In genomic region chr3:149329615-149330014, GRCm38 (mm10) we compare ENCODE assay signal across 12 mouse cellular contexts.
"Had no signal": no experiment of that assay in that cellular context is flagged by ENCODE, and none has a peak within 500 bp of the region (broad histone marks: within the 10 kb centered on the region; RNA-seq: fewer than 3 reads in every experiment).

No protein-coding gene starts in this region.

- H3K4me1 ChIP-seq: limb, embryonic 15.5 days had no signal

- H3K4me2 ChIP-seq: limb, embryonic 15.5 days; liver, embryonic 12.5 days; lung, embryonic 14.5 days; midbrain, embryonic 15.5 days; neural tube, embryonic 12.5 days had no signal

- H3K9ac ChIP-seq: limb, embryonic 15.5 days; liver, embryonic 12.5 days; lung, embryonic 14.5 days; midbrain, embryonic 15.5 days; neural tube, embryonic 12.5 days had no signal

- H3K9me3 ChIP-seq: limb, embryonic 15.5 days; liver, embryonic 12.5 days; midbrain, embryonic 15.5 days; neural tube, embryonic 12.5 days had no signal

- H3K36me3 ChIP-seq: limb, embryonic 15.5 days; liver, embryonic 12.5 days; midbrain, embryonic 15.5 days; neural tube, embryonic 12.5 days had no signal

- H3K4me3 ChIP-seq: limb, embryonic 15.5 days; liver, embryonic 12.5 days; midbrain, embryonic 15.5 days; neural tube, embryonic 12.5 days had no signal

- ATAC-seq: liver, embryonic 12.5 days; midbrain, embryonic 15.5 days had no signal

- H3K27me3 ChIP-seq: midbrain, embryonic 15.5 days had no signal

- DNase-seq: kidney, adult 8-10 months; kidney, postnatal 25 days; lung, embryonic 14.5 days; lung, postnatal 10 days; lung, postnatal 4 days; right cerebral cortex, postnatal 4 days; spleen, adult 18-20 months; thymus, postnatal 25 days had no signal

- H3K27ac ChIP-seq: limb, embryonic 15.5 days; liver, embryonic 12.5 days; midbrain, embryonic 15.5 days; neural tube, embryonic 12.5 days had no signal
